Mouse (Mus musculus) urinary bladder, postnatal 36 days (tissue): ENCODE measurements around the gene Gata5.

Experiments used
- DNase-seq, 2 experiments: peaks; one replicate each; pipeline ENCODE4 v3.0.0; 2022; ENCODE audit warnings: low spot score in 2 of 2, mixed read lengths in 1 of 2

Gata5 gene

DNA sequence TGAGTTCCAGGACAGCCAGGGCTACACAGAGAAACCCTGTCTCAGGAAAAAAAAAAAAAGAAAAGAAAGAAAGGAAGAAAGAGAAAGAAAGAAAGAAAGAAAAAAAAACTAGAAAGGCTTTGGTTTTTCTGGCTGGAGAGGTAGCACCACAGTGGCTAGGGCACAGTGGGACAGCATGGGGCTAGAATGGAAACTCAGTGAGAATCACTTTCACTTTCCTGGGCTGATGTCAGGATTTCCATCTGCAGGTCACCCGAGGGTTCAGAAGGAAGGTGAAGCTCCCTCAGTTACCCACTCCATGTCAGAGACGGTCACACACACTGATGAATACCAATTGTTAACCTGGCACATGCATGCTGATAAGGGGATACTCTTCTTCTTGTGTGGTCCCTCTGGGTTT is 26.8 kb downstream of the Gata5 start:
- DNase-seq, result no peak

DNA sequence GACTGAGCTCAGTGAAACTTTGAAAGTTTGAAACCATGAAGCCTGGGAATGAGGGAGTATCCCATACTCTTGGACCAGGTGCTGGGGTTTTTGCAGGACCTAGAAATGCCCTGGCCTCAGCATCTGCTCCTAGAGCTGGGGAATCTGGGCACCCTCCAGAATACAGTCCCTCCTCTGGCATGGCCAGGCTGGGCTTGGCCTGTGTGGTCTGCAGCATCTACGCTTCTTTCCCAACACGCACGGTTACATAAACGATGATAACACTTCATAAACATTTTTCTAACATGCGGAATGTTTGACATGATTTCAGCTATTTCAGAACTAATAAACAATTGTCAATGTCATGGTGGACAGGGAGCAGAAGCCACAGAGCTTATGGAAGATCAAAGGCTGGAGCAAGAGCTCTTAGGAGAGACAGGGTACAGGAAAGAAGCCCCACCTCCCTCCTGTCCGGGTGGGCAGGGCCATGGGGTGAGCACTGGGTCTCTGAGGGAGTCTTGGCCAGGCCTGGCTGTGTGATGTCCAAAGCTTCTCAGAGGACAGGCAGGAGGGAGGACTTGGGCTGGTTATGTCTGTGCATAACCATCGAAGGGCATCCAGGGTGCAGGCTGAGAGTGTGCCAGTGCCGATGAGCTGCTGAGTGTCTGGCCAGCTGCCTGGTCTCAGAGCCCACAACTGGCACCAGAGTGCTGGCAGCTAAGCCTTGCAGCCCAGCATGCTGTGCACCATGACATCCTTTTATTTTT is 27.9 kb downstream of the Gata5 start:
- DNase-seq, result peak; percentile 36

DNA sequence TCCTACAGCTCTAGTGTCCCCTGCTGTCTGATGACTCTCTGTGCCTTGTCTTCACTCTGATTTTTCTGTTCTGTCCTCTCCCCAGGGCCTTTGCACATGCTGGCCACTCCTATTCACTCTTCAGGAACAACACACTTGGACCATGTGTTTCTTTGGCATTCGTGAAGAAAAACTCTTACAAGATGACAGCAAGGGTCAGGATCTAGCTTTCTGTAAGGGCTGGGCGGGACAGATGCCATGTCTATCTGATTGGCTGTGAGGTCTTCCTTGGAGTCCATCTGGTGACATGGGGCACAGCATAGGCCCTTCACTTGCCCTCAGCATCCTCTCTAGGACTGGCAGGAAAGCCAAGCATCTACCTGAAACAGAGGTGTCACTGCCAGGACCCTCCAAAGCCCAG is 28.5 kb downstream of the Gata5 start:
- DNase-seq, result no peak

DNA sequence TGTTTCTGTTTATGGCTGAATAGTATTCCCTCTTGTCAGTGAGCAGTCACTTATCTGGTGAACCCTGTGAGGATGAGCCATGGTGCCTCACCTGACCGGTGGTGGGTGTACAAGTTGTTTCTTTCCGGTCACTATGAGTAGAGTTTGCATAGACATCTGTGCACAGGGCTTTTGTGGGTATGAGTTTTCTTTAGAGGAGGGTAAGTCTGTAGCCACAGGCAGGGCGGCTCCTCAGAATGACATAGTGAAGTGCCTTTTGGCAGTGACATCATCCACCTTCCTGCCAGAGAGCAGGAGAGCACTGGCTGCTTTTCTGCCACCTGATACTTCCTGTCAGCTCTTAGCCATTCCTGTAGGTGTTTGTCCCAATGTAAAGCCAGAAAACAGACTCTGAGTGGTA is 29.0 kb downstream of the Gata5 start:
- DNase-seq, result no peak

DNA sequence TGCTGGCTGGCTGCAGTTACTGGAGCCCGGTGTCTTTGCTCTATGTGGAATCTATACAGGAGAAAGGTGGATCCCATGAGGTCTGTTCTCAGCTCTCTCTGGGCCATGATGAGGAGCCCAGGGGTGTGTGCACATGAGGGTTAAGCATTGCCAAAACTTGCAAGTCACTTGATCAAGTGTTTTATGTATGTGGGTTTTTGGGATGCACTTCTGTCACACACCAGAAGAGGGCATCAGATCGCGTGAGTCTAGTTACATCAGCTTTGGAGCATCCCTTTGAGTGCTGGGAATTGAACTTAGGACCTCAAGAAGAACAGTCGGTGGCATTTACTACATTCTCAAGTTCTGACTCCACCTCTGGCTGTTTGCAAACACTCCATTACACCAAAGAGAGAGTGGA is 29.9 kb downstream of the Gata5 start:
- DNase-seq, result no peak

DNA sequence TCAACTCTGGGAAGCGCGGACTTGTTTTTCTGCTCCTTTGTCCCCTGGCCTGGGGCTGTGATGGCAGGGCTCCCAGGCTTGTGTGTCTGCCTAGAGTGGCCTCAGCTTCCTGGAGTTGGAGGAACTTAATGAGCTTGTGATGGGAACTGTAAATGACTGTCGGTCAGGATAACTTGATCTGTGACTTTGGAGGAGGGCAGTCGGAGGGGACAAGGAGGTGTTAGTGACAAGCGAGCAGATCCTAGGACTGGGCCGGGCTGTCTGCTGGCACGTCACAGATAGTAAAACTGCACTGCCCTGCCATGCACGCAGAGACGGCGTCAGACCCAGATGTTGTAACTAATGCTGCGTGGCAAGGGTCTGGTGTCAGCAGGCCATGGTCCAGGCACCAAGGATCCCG is 31.0 kb downstream of the Gata5 start:
- DNase-seq, result peak in 1 of 2 experiments; percentile 18

DNA sequence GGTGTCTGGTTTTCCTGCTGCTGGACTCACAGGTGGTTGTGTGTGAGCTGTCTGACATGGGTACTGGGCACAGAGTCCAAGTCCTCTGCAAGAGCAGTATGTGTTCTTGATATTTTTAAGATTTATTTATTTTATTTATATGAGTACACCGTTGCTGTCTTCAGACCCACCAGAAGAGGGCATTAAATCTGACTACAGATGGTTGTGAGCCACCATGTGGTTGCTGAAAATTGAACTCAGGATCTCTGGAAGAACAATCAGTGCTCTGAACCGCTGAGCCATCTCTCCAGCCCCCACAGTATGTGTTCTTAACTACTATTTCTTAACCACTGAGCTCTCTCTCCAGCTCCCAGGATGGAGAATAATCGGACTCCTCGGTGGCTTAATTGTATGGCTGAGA is 32.3 kb downstream of the Gata5 start:
- DNase-seq, result no peak

DNA sequence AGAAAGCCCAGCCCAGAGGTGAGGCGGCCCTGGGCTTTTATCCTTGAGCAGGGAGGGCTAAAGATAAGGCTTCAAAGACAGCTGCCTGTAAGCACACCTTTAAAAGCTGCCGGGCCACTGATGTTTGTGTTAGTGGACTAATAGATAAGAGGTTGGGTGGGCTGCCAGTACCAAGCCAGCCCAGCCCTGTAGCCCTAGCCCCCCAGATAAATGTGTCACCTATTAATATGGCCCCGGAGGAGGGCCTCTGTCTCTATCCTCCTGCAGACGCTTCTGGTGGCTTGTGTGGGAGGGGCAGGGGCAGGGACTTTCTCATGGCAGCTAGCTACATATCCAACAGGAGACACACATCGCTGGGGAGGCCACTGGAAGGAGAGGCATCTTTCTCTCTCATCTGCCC is 33.7 kb downstream of the Gata5 start:
- no peak for DNase-seq

DNA sequence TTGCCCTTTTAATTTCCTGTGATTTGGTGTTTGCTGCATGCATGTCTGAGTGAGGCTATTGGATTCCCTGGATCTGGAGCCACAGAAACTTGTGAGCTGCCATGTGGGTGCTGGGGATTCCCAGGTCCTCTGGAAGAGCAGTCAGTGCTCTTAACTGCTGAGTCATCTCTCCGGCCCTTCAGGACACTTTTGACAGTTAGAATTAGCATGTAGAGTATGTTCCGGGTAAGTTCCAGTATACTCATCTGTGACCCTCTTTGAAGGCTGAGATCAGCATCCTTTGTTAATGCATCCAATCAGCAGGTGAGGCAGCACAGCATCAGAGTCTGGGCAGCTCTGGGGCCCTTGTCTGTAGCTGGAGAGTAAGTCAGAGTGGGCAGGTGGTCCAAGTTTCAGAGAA is 34.2 kb downstream of the Gata5 start:
- DNase-seq, result no peak

DNA sequence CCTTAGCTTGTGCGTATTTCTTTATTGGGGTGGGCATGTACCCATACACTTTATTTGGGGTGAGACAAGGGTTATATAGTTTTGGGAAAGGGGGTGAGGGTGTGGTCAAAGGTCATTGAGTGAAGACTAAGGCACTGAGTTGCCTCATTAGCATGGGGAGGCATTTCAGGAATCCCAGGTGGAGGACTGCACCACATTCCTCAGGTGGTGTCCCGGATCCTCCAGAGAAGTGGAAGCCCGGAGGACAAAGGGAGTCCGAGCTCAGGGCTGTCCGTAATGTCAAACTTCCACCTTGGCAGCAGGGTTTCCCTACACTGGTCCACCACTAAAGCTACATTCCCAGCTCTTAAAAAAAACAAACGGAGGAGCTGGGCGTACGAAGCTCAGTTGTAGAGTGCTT is 41.6 kb downstream of the Gata5 start:
- no peak for DNase-seq

DNA sequence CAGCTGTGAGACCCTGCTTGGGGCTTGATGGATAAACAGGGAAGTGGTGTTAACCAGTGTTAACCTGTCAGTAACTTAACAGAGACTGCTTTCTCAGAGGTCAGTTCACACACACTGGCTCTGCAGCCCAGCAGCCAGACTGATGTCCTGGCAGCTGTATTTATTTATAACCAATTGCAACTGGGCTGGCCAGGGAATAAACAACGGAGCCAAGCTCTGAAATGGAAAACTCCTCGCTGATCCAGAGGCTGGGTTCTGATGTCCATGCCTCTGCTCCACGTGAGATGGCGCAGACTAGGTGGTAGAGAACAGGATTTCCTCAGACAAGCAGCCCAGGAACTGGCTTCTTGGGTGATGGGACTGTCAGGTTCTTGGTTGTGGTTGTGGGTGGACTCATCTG is 42.5 kb downstream of the Gata5 start:
- DNase-seq, result no peak

DNA sequence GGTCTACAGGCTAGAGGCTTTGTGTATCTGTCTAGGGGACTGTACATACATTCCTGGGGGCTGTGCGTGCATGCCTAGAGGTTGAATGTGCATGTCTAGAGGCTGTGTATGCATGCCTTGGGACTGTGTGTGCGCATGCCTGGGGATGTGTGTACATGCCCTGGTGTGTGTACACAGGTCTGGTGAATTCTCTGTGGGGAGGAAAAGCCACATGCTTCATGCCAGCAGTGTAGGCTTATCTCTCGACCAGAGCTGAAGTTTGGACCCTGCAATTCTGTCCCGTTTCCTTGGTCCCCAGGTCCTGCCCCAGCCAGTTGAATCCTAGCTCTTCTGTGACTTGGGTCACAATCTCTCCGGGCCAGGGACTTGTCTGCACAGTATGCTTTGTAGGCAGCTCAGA is 42.9 kb downstream of the Gata5 start:
- DNase-seq, result peak in 1 of 2 experiments; percentile 24

DNA sequence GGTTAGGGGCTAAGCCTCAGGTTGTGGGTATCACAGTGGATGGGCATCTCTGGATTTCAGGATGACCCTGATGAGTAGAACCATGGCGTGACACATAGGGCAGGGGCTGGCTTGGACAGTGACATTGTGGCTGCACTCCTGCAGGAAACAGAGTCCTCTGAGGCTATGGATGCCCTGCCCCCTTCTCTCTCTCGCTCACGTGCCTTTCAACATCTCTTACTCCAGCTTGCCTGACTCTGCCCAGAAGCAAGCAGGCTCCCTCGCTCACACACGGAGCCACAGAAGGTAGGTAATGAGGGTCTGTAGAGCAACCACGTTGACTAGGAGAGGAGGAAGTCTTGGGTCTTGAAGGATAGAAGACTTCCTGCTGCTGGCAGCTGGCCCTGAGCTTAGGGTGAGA is 44.0 kb downstream of the Gata5 start:
- no peak for DNase-seq

DNA sequence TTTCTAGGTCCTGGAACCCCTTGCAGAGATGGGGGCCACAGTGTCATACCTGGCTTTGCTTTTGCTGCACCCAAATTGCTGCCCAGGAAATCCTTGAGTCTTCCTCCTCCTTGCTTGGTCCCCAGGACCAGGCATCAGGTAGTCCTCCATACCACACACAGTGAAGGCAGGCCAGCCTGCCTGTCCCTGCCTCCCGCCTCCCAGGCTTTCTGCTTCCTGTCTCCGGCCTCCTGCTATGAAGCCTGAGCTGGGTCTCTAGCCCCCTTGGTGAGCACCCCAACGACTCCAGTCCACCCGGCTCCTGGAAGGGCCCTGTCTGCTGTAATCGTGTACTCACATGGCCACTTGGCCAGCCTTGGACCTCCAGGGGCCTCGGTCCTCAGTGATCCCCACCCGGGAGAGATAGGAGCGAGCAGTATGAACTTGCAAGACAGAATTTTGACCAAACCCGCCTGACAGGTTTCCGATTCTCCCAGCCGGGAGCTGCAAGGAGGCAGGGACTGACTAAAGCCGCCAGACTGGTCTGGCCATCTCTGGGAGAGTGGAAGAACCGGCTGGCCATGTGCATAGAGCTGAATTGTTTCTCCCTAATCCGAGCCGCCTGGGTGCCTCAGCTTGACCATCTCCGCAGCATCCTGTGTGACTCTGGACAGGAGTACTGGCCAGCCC is 44.9 kb downstream of the Gata5 start, which contains the start of gene Rbbp8nl:
TSS of gene Rbbp8nl (minus strand) at position 440 of the 669 bp plus-strand sequence.
- DNase-seq, result peak; percentile 87 to 89

DNA sequence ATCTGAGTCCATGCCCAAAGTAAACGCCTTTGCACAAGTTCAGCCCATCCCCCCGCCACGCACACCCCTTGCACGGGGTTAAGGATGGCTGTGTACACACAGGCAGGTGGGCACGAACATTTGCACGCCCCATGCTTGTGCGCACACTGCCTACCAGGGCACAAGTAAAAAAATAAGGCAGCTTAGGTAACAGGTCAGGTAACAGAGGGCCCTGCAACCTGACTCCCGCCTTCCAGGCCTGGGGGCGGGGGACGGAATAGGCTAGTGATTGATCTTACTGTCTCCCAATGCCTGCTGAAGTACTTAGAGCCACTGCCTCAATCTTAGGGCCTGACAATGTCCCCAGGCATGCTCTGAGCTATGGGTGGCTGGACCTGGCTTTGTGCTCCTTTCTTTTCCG is 45.5 kb downstream of the Gata5 start:
- DNase-seq, result no peak

DNA sequence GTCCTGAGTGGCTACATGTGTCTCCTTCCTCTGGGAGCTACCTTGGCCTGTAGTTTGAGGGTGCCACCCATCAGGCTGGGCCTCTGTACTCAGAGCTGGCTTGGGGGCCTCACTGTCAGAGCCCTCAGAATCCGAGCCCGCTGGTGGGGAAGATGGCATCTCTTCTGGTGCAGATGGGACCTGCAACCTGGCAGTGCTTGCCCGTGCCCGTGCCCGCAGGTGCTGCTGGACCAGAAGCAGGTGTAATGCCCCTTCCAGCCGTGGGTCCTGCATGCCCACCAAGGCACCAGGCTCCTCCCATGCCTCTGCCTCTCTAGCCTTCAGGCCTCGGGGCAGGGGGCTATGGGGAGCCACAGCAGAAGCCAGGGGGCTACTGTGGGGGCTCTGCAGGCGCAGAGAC is 55.2 kb downstream of the Gata5 start:
- DNase-seq, result no peak

DNA sequence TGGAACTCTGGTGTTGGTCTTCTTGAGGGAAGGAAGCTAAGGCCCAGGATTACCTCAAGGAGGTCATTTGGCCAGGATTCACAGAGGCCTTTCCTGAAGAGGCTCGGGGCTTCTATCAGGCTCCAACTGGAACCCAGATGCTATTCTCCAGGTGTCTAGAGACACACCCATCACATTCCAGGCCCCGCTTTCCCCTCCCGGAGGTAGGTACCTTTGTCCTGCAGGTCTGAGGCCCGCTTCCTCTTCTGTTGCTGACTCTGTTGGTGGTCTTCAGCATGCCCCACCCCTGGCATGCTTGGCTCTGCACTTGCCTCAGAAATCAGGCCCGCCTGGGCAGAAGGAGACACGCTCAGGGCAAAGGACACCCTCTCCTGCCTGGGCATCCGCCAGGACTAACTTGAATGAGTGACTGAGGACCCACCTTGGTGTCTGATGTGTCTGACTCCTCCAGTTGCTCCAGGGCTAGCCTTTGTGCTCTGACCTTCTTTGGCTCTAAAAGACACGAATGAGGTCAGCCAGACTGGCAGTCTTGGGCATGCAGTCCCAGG is 56.7 kb downstream of the Gata5 start:
- no peak for DNase-seq

DNA sequence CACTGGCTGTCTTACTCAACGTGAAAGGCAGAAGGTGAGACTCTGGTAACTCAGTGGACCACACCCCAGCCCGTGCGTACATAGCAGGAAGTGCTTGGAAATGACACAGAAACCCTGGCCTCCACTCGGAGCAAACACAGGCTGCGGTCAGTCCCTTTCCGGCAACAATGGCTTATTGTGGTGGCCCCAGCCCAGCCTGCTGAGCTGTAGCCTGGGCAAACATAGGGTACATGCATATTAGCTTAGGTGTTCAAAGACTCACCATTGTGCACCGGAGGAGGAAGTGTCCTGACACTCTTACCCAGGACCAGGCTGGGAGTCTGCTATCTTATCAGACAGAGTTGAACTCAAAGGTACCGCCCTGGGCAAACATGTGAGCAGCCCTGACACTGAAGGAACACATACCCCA is 57.6 kb downstream of the Gata5 start:
- DNase-seq, result peak; percentile 36 to 60

DNA sequence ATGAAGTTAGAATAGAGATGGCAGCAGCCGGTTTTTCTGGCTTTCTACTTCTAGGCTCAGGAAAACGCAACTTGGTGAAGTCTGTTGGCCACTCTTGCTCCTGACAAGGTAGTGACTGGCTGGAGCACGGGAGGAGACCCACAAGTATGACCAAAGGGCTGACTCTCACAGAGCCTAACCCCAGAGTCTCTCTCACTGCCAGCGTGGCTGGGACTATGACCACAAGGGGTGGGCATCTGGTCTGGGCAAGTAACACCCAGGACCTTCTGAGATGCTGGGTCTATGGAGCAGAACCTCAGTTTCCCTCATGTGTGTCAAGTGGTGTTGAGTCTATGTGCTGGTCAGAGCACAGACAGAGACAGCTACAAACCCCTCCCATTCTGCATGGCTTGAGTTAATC is 58.1 kb downstream of the Gata5 start:
- DNase-seq, result peak in 1 of 2 experiments; percentile 20

DNA sequence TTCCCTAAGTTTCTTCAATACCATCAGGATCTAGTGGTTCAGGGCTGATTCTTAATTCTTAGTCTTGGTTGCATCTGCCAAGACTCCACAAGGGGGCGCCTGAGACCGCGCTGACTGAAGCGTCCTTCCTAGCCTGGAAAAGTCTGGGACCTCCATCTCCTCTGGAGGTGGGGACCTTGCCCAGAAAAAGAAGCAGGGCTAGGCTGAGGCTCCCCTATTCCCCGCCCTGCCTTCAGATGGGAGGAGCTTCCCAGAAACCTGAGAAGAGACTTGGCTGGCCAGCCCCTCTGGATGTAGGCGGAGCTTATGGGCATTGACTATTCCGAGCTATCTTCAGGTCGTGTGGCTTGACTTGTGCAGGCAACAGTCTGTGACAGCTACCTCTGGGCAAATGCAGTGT is 58.7 kb downstream of the Gata5 start:
- peak; percentile 77 to 84 for DNase-seq
